Comparison of ENCODE assay signal across 8 mouse cellular contexts in the genomic region with DNA sequence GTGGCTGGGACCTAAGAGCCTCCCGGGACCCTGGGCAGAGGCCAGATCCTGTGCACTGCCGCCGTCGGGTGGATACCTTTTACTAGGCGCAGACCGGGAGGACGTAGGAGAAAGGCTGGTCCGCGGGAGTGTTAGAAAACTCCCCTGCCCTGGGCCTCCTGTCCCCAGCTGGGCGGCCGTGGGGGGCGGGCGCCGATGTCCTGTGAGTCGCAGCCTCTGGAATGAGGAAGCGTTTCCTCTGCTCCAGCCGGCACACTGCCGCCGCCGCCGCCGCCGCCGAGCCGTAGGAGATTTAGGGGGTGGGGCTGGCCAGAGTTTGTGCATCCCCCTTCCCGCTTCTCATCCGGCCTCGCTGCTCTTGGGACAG. TPM values are rescaled to one million over a fixed set of nuclear protein-coding genes. Genes with fewer than 3 reads are reported as not detected.
DNase-seq lines count a peak whose midpoint lies in the region; ATAC-seq lines count a peak whose summit lies in the region.

No protein-coding gene starts in this region.

- H3K4me3 ChIP-seq in embryonic facial prominence, embryonic 11.5 days (ENCODE audit: low read depth, low read length) = peak overlapping the region; percentile 85
- peak overlapping the region; percentile 90 for H3K4me3 ChIP-seq in neural tube, embryonic 15.5 days (replicated peaks)

- no peaks in the 10 kb centered on the region for H3K27me3 ChIP-seq in embryonic facial prominence, embryonic 11.5 days (ENCODE audit: control insufficient read depth, insufficient read depth, low read length)
- H3K27me3 ChIP-seq in neural tube, embryonic 15.5 days (replicated peaks) = no peaks in the 10 kb centered on the region

- under 1% methylated on average over 27 of the region's 28 CpGs for WGBS in embryonic facial prominence, embryonic 11.5 days
- under 1% methylated on average over 28 of the region's 28 CpGs for WGBS in neural tube, embryonic 15.5 days

- ATAC-seq in embryonic facial prominence, embryonic 11.5 days (replicated peaks; ENCODE audit: insufficient number of reproducible peaks, low FRiP score, low TSS enrichment, low read depth) = peak; percentile 72; the same call in 1 of the 2 replicates
- peak; percentile 52 for ATAC-seq in neural tube, embryonic 15.5 days (ENCODE audit: low FRiP score)

- peak overlapping the region; percentile 90 for H3K27ac ChIP-seq in embryonic facial prominence, embryonic 11.5 days (replicated peaks; ENCODE audit: low read depth, low read length)
- peak overlapping the region; percentile 90 for H3K27ac ChIP-seq in neural tube, embryonic 15.5 days (replicated peaks)

- H3K9me3 ChIP-seq in embryonic facial prominence, embryonic 11.5 days (replicated peaks; ENCODE audit: control insufficient read depth, low read length) = no peaks in the 10 kb centered on the region
- no peaks in the 10 kb centered on the region for H3K9me3 ChIP-seq in neural tube, embryonic 15.5 days (replicated peaks)

- H3K4me2 ChIP-seq in embryonic facial prominence, embryonic 11.5 days (ENCODE audit: low read depth, low read length) = peak overlapping the region; percentile 55
- peak overlapping the region; percentile 67 for H3K4me2 ChIP-seq in neural tube, embryonic 15.5 days

- H3K4me1 ChIP-seq in embryonic facial prominence, embryonic 11.5 days (ENCODE audit: control insufficient read depth, insufficient read depth, low read length) = no peaks in the 10 kb centered on the region
- H3K4me1 ChIP-seq in neural tube, embryonic 15.5 days = peaks cover 43% of the 10 kb centered on the region

- peak; percentile 30 for DNase-seq in right cerebral cortex, adult 18-20 months
- no peak for DNase-seq in right cerebral cortex, postnatal 36 days (ENCODE audit: low spot score in 2 of 2)
- peak; percentile 83 for DNase-seq in embryonic facial prominence, embryonic 11.5 days (ENCODE audit: low spot score)
- DNase-seq in heart, adult 8-10 months (ENCODE audit: low spot score) = peak; percentile 84
- DNase-seq in kidney, adult 18-20 months = peak; percentile 83
- peak; percentile 87 to 91 for DNase-seq in lung, adult 18-20 months
- DNase-seq in urinary bladder, postnatal 25 days (ENCODE audit: low spot score) = peak; percentile 79

- peak overlapping the region; percentile 87 for H3K9ac ChIP-seq in embryonic facial prominence, embryonic 11.5 days (replicated peaks; ENCODE audit: low read length)
- H3K9ac ChIP-seq in neural tube, embryonic 15.5 days (replicated peaks) = peak overlapping the region; percentile 66

- H3K36me3 ChIP-seq in embryonic facial prominence, embryonic 11.5 days (replicated peaks; ENCODE audit: control insufficient read depth, insufficient read depth, low read depth, low read length) = no peaks in the 10 kb centered on the region; the same call in 1 of the 2 replicates
- H3K36me3 ChIP-seq in neural tube, embryonic 15.5 days = peaks cover 22% of the 10 kb centered on the region

RNA-seq across cellular contexts. Expression of gene Tax1bp3, which starts 0.6 kb away (rescaled TPM):
- 218 and 228 TPM in 2 replicates for polyA plus RNA-seq in embryonic facial prominence, embryonic 11.5 days (2014; fragmentation: Nextera tagmentation; extraction: Ambion mirVana)
- total RNA-seq in heart, adult 8-10 months (2022) = 10 to 100 TPM; 36.7 to 52.6 (median 46.8) TPM
- polyA plus RNA-seq in neural tube, embryonic 15.5 days (2015; fragmentation: Nextera tagmentation; extraction: Ambion mirVana) = 118 and 133 TPM in 2 replicates

RNA-seq across cellular contexts. Expression of gene Emc6, which starts 0.7 kb away (rescaled TPM):
- 112 and 115 TPM in 2 replicates for polyA plus RNA-seq in embryonic facial prominence, embryonic 11.5 days (2014; fragmentation: Nextera tagmentation; extraction: Ambion mirVana)
- 10 to 100 TPM; 80.9 to 93.8 (median 89.9) TPM for total RNA-seq in heart, adult 8-10 months (2022)
- polyA plus RNA-seq in neural tube, embryonic 15.5 days (2015; fragmentation: Nextera tagmentation; extraction: Ambion mirVana) = 136 and 148 TPM in 2 replicates

RNA-seq across cellular contexts. Expression of gene P2rx5, which starts 17.3 kb away (rescaled TPM):
- polyA plus RNA-seq in embryonic facial prominence, embryonic 11.5 days (2014; fragmentation: Nextera tagmentation; extraction: Ambion mirVana) = 0.14 TPM in 1 of 2 replicates, not detected in the other
- total RNA-seq in heart, adult 8-10 months (2022) = 10 to 100 TPM; 14.2 to 19.7 (median 16.6) TPM
- 0.72 and 0.84 TPM in 2 replicates for polyA plus RNA-seq in neural tube, embryonic 15.5 days (2015; fragmentation: Nextera tagmentation; extraction: Ambion mirVana)

RNA-seq across cellular contexts. Expression of gene Ctns, which starts 21.4 kb away (rescaled TPM):
- polyA plus RNA-seq in embryonic facial prominence, embryonic 11.5 days (2014; fragmentation: Nextera tagmentation; extraction: Ambion mirVana) = 22.4 and 22.8 TPM in 2 replicates
- total RNA-seq in heart, adult 8-10 months (2022) = 1 to 10 TPM; 7.5 to 10.0 (median 9.6) TPM
- 17.0 and 17.7 TPM in 2 replicates for polyA plus RNA-seq in neural tube, embryonic 15.5 days (2015; fragmentation: Nextera tagmentation; extraction: Ambion mirVana)

RNA-seq across cellular contexts. Expression of gene Shpk, which starts 21.8 kb away (rescaled TPM):
- 0.93 and 1.0 TPM in 2 replicates for polyA plus RNA-seq in embryonic facial prominence, embryonic 11.5 days (2014; fragmentation: Nextera tagmentation; extraction: Ambion mirVana)
- 1 to 10 TPM in 3 of 4 experiments, under 1 TPM in 1; 0.68 to 1.7 (median 1.4) TPM for total RNA-seq in heart, adult 8-10 months (2022)
- 3.0 and 3.4 TPM in 2 replicates for polyA plus RNA-seq in neural tube, embryonic 15.5 days (2015; fragmentation: Nextera tagmentation; extraction: Ambion mirVana)

Comparison
In these comparisons a context has a peak if more than half of its experiments do, and no peak if none do; other contexts are left out.
1. DNase-seq: peak in right cerebral cortex, adult 18-20 months (single experiment), embryonic facial prominence, embryonic 11.5 days (single experiment), heart, adult 8-10 months (single experiment), kidney, adult 18-20 months (single experiment), lung, adult 18-20 months (2 of 2) and urinary bladder, postnatal 25 days (single experiment); none in right cerebral cortex, postnatal 36 days (0 of 2).